In genomic region chr10:79926491-79927323, GRCm38 (mm10) we compare ENCODE assay signal across 8 mouse cellular contexts. TPM values are rescaled to one million over a fixed set of nuclear protein-coding genes. Genes with fewer than 3 reads are reported as not detected.
DNase-seq lines count a peak whose midpoint lies in the region; ATAC-seq lines count a peak whose summit lies in the region.

Arid3a (plus strand) TSS chr10:79927043.

- H3K9ac ChIP-seq in hindbrain, embryonic 15.5 days, result peak within 1 kb of the TSS; percentile 89

- H3K4me3 ChIP-seq in hindbrain, embryonic 15.5 days, result peak within 1 kb of the TSS; percentile 96

- peak within 1 kb of the TSS; percentile 92 for H3K27ac ChIP-seq in hindbrain, embryonic 15.5 days (replicated peaks)

- peaks cover 39% of the 10 kb centered on the region for H3K4me1 ChIP-seq in hindbrain, embryonic 15.5 days (replicated peaks)

- peak; percentile 77 for ATAC-seq in hindbrain, embryonic 15.5 days (ENCODE audit: low FRiP score, low read depth)

- no peaks in the 10 kb centered on the region for H3K36me3 ChIP-seq in hindbrain, embryonic 15.5 days

- under 1% methylated on average over 63 of the region's 63 CpGs for WGBS in hindbrain, embryonic 15.5 days

- peaks cover 25% of the 10 kb centered on the region for H3K27me3 ChIP-seq in hindbrain, embryonic 15.5 days

- peak; percentile 88 for DNase-seq in WW6 (ENCODE audit: low read depth, low spot score)
- peak; percentile 87 to 90 for DNase-seq in cerebellum, postnatal 36 days
- DNase-seq in frontal cortex, postnatal 36 days (ENCODE audit: low spot score in 2 of 2), result peak; percentile 87 to 89
- DNase-seq in left cerebral cortex, adult 11 months (ENCODE audit: low spot score), result peak; percentile 82
- DNase-seq in lung, postnatal 36 days, result peak; percentile 92
- peak; percentile 94 for DNase-seq in retina, embryonic 14.5 days (ENCODE audit: low spot score)
- DNase-seq in thymus, postnatal 36 days, result peak; percentile 92

- H3K4me2 ChIP-seq in hindbrain, embryonic 15.5 days, result peak within 1 kb of the TSS; percentile 93

- no peaks in the 10 kb centered on the region for H3K9me3 ChIP-seq in hindbrain, embryonic 15.5 days

RNA-seq across cellular contexts. Expression of gene Arid3a, which starts in this region (rescaled TPM):
- 2.9 and 3.2 TPM in 2 replicates for polyA plus RNA-seq in hindbrain, embryonic 15.5 days (2015; fragmentation: Nextera tagmentation; extraction: Ambion mirVana)

Comparison
In these comparisons a context has a peak if more than half of its experiments do, and no peak if none do; other contexts are left out.
1. Peak in every context shown above with its lines: DNase-seq, ATAC-seq, H3K4me3 ChIP-seq and H3K27ac ChIP-seq.